Mouse (Mus musculus): ENCODE measurements around the gene Gm48552. TPM values are rescaled to one million over a fixed set of nuclear protein-coding genes. Genes with fewer than 3 reads are reported as not detected.

Gene Gm48552
- 5.2 and 8.2 TPM in 2 replicates for polyA plus RNA-seq (2012; rRNA removed)

GRCm38 (mm10) chr10:81388505-81389055 lies at the start of gene Gm48552:
Gm48552 (plus strand) TSS chr10:81389005.

DNA sequence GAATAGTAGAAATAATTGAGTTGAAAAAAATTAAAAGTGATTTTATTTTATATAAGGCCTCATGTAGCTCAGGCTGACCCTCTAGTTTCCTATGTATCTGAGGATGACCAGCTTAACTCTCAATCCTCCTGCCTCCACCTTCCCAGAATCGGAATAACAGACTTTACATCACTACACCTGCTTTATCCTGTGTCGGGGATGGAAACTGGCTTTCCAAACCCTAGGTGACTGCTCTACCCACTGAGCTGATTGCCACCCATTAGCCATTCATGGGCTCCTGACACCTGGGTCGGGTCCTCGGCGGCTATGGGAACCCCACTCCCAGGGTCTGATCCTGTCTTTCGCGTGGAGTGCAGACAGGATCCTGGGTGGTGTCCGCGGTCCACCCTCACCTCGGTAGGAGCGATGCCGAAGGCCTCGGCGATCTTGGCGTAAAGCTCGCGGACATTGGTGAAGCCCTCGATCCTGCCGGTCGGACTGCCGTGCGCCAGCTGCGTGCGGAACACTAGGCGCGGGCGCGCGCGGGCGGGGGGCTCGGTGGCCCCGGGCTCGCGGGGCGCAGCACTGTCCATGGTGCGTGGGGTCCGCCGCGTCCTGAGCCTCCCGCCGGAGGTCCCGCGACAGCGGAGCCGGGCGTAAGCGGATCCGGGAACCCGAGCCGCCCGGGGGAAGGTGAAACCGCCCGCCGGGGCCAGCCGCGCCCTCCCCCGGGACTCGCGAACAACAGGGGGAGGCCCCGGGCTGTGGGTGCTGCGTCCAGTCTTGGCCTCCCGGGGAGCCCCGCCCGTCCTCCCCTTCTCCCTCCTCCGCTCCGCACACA lies 45.9 kb upstream of the Gm48552 start, which contains the start of gene Gipc3:
TSS of gene Gipc3 (minus strand) at position 581 of the 820 bp plus-strand sequence.

DNA sequence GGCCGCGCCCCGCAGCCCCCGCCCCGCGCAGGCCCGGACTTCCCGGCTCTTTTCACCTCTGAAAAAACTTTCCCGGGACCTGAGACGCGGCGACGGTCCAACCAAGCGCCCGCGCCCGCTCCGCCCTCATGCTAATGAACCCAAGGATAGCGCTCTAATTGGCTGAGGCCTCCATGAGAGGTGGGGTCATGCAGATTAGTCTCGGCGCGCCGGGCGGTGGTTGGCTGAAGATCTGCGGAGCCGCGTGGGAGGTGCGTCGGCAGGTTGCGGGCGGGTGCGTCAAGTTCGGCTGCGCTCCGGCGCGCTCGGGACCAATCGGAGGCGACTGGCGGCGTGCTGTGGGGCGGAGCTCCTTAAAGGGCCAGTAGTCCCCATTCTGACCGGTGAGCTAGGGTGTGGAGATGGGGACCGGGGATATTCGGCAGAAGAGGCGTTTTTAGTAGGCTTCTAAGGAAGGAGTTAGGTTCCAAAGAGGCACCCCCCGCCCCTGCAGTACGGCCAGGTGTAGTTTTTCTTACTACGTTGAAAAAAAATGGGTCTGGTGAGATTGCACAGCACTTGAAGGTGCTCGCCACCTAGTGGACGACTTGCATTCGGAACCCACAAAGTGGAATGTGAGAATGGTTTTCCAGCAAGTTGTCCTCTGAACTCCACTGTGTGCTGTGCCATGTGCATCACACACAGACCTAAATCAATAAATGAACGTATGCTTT lies 38.3 kb upstream of the Gm48552 start, which contains the start of gene Hmg20b:
TSS of gene Hmg20b (minus strand) at position 130 of the 713 bp plus-strand sequence.

DNA sequence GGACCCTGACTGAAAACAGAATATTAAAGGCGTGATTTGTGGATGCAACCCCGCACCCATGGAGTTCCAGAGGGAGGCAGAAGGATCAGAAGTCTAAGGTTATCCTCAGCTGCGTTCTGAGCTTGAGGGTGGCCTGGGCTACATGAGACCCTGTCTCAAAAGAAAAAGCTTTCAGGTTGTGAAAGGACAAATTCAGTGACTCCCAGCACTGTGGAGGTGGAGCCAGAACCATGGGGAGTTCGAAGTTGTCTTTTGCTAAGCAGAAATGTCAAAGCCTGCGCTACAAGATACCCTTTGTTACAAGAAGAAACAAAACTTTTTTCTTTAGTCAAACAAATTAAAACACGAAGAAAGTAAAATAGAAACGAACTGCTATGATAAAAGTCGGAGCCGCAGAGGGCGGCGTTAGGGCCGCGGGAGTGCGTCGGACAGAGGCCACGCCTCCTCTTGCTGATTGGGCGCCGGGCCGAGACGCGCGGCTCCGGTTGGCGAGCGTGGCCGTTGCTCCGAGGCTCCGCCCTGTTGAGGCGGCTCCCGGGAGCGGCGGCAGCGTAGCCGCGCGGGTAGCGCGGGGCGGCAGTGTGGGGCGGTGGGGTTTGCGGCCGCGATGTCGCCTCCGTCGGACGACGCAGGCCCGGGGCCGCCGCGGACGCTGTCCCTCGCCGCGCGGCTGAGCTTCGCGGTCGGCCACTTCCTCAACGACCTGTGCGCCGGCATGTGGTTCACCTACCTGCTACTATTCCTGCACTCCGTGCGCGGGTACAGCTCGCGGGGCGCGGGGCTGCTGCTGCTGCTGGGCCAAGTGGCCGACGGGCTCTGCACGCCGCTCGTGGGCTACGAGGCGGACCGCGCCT lies 31.6 kb upstream of the Gm48552 start, which contains the start of gene Mfsd12:
TSS of gene Mfsd12 (plus strand) at position 501 of the 854 bp plus-strand sequence.

DNA sequence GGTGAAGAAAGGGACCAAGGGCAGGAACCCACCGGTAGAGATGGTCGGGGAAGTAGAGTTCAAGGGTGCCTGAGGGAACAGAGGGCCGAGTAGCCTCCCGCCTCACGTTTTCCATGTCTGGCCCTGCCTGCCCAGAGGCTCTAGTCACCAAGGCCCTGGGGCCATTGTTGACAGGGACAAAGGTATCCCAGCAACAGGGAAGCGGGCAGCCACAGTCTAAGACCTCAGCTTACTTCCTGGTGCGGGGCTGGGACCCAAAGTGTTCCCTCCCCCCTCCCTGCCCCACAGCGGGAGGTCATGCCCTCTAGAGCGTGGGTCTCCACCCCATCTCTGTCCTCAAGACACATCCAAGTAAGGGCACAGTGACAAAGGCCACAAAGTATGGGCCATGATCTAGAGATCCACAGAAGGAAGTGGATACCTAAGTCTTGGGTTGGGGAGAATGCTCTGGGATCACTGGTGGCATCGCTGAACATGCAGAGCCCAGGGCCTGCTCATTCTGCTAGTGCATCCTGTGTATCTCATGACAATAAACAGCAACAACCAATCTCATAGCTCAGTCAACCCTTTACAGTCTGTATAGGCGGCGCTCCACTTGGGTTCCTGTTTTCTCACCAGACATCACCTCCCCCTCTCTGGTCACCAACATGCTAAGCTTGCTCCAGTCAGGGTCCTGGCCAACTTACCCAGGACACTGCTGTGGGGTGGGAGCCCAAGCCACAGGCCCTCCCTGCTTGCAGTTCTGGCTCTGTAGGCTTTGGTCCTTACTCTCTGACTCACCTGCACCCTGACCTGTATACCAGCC lies 22.9 kb upstream of the Gm48552 start, which contains the start of gene 4930404N11Rik:
TSS of gene 4930404N11Rik (minus strand) at position 145 of the 805 bp plus-strand sequence.

GRCm38 (mm10) chr10:81377793-81378552 lies 10.8 kb upstream of the Gm48552 start, which contains the start of gene Fzr1:
Fzr1 (minus strand) TSS chr10:81378516.

DNA sequence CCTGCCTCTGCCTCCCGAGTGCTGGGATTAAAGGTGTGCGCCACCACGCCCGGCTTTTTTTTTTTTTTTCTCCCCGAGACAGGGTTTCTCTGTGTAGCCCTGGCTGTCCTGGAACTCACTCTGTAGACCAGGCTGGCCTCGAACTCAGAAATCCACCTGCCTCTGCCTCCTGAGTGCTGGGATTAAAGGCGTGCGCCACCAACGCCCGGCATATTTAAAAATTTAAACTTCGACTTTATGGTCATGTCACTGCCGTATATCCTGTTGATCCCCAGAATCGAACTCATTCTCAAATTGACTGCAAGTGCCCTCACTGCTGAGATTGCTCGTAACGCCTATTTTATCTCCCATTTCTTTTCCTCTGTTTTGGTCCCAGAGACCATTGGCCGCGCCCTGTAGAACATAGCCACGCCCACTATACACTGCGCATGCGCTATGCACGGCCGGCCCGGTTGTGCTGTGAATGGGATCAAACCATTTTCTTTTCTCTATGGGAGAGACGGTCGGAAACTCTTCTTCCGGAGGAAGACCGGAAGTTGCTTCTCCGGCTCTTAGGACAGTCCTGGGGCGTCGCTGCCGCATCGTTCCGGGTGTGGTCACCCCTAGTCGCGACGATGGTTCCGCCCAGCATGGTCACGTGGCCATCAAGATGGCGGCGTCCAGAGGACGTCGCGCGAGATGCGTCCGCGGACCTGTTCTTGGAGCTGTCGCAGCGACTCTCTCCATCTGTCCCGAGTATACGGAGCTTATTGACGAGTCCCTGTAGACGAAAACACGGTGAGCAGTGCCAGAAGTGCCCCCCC lies 4.8 kb upstream of the Gm48552 start, which contains the start of the genes Dohh and Gm48551:
TSS of gene Dohh (plus strand) at position 627 of the 803 bp plus-strand sequence.
TSS of gene Gm48551 (plus strand) at position 665 of the 803 bp plus-strand sequence.

GRCm38 (mm10) chr10:81392781-81393185 lies 4.0 kb downstream of the Gm48552 start, which contains the start of gene Smim24:
Smim24 (plus strand) TSS chr10:81393051.

Other genes starting within 250 kb of the Gm48552 start
- 39.5 and 41.3 TPM in 2 replicates for gene Pias4, start 221.1 kb upstream of the Gm48552 start, polyA plus RNA-seq (2012; rRNA removed)
- gene Eef2, start 212.4 kb upstream of the Gm48552 start, polyA plus RNA-seq (2012; rRNA removed): 1,158 and 1,360 TPM in 2 replicates
- gene Dapk3, start 206.0 kb upstream of the Gm48552 start, polyA plus RNA-seq (2012; rRNA removed): 63.2 and 71.7 TPM in 2 replicates
- not detected in 2 replicates for gene 4930442H23Rik, start 205.2 kb upstream of the Gm48552 start, polyA plus RNA-seq (2012; rRNA removed)
- 0.02 and 0.04 TPM in 2 replicates for gene Nmrk2, start 187.0 kb upstream of the Gm48552 start, polyA plus RNA-seq (2012; rRNA removed)
- 25.0 and 36.7 TPM in 2 replicates for gene Atcay, start 158.2 kb upstream of the Gm48552 start, polyA plus RNA-seq (2012; rRNA removed)
- gene Zfr2, start 155.8 kb upstream of the Gm48552 start, polyA plus RNA-seq (2012; rRNA removed): 16.3 and 16.6 TPM in 2 replicates
- 4.0 and 4.3 TPM in 2 replicates for gene Matk, start 136.1 kb upstream of the Gm48552 start, polyA plus RNA-seq (2012; rRNA removed)
- 91.5 and 109 TPM in 2 replicates for gene Mrpl54, start 122.1 kb upstream of the Gm48552 start, polyA plus RNA-seq (2012; rRNA removed)
- 25.6 and 44.9 TPM in 2 replicates for gene Apba3, start 122.0 kb upstream of the Gm48552 start, polyA plus RNA-seq (2012; rRNA removed)
- 2.6 and 4.2 TPM in 2 replicates for gene Tjp3, start 97.4 kb upstream of the Gm48552 start, polyA plus RNA-seq (2012; rRNA removed)
- 84.4 and 91.7 TPM in 2 replicates for gene Pip5k1c, start 96.0 kb upstream of the Gm48552 start, polyA plus RNA-seq (2012; rRNA removed)
- 50.3 and 63.1 TPM in 2 replicates for gene Cactin, start 67.9 kb upstream of the Gm48552 start, polyA plus RNA-seq (2012; rRNA removed)
- 2.4 and 3.1 TPM in 2 replicates for gene Tbxa2r, start 60.3 kb upstream of the Gm48552 start, polyA plus RNA-seq (2012; rRNA removed)
- 0.04 and 0.06 TPM in 2 replicates for gene Gipc3, start 45.7 kb upstream of the Gm48552 start, polyA plus RNA-seq (2012; rRNA removed)
- 116 and 139 TPM in 2 replicates for gene Hmg20b, start 38.5 kb upstream of the Gm48552 start, polyA plus RNA-seq (2012; rRNA removed)
- 8.6 and 9.0 TPM in 2 replicates for gene Mfsd12, start 31.5 kb upstream of the Gm48552 start, polyA plus RNA-seq (2012; rRNA removed)
- gene 4930404N11Rik, start 23.2 kb upstream of the Gm48552 start, polyA plus RNA-seq (2012; rRNA removed): 0.28 and 0.31 TPM in 2 replicates
- 91.8 and 113 TPM in 2 replicates for gene Fzr1, start 10.5 kb upstream of the Gm48552 start, polyA plus RNA-seq (2012; rRNA removed)
- gene Dohh, start 4.6 kb upstream of the Gm48552 start, polyA plus RNA-seq (2012; rRNA removed): 56.2 and 57.9 TPM in 2 replicates
- 3.9 and 4.3 TPM in 2 replicates for gene Gm48551, start 4.5 kb upstream of the Gm48552 start, polyA plus RNA-seq (2012; rRNA removed)
- 3.7 and 5.0 TPM in 2 replicates for gene Smim24, start 4.0 kb downstream of the Gm48552 start, polyA plus RNA-seq (2012; rRNA removed)
- gene Nfic, start 66.6 kb downstream of the Gm48552 start, polyA plus RNA-seq (2012; rRNA removed): 7.8 and 12.5 TPM in 2 replicates
- gene Celf5, start 93.7 kb downstream of the Gm48552 start, polyA plus RNA-seq (2012; rRNA removed): 45.0 and 50.2 TPM in 2 replicates
- gene Ncln, start 107.4 kb downstream of the Gm48552 start, polyA plus RNA-seq (2012; rRNA removed): 129 and 153 TPM in 2 replicates
- 0.42 and 0.56 TPM in 2 replicates for gene S1pr4, start 111.1 kb downstream of the Gm48552 start, polyA plus RNA-seq (2012; rRNA removed)
- 0.88 and 0.98 TPM in 2 replicates for gene Gna15, start 135.2 kb downstream of the Gm48552 start, polyA plus RNA-seq (2012; rRNA removed)
- gene Gna11, start 156.2 kb downstream of the Gm48552 start, polyA plus RNA-seq (2012; rRNA removed): 69.9 and 81.3 TPM in 2 replicates
- 265 and 396 TPM in 2 replicates for gene Aes, start 170.5 kb downstream of the Gm48552 start, polyA plus RNA-seq (2012; rRNA removed)
- gene Tle2, start 185.6 kb downstream of the Gm48552 start, polyA plus RNA-seq (2012; rRNA removed): 27.1 and 71.8 TPM in 2 replicates
- 6.1 and 12.0 TPM in 2 replicates for gene Tle6, start 212.1 kb downstream of the Gm48552 start, polyA plus RNA-seq (2012; rRNA removed)
- gene BC025920, start 217.3 kb downstream of the Gm48552 start, polyA plus RNA-seq (2012; rRNA removed): 5.0 and 6.4 TPM in 2 replicates
- gene Sirt6, start 238.8 kb downstream of the Gm48552 start, polyA plus RNA-seq (2012; rRNA removed): 64.8 and 65.0 TPM in 2 replicates
- gene Ankrd24, start 239.5 kb downstream of the Gm48552 start, polyA plus RNA-seq (2012; rRNA removed): 28.3 and 39.4 TPM in 2 replicates